Mouse (Mus musculus) thymus, adult 2 months (tissue): Measurements from ENCODE around the gene Rnase4. TPM values are rescaled to one million over a fixed set of nuclear protein-coding genes. Genes with fewer than 3 reads are reported as not detected.

Experiments used
- DNase-seq: peaks from one replicate; pipeline ENCODE4 v3.0.0; 2021
- H3K27ac ChIP-seq: fragments of 200-500 bp; 2 replicates; pipeline ENCODE4 v1.5.1; 2012; ENCODE audit warnings: low read length, control low read depth; ENCODE audit not compliant: control insufficient read depth, insufficient read depth
- H3K27me3 ChIP-seq: fragments of 200-500 bp; 2 replicates; pipeline ENCODE4 v1.6.1; 2012; ENCODE audit warnings: mild to moderate bottlenecking, low read length, moderate library complexity, mixed read lengths; ENCODE audit not compliant: control insufficient read depth, insufficient read depth
- H3K36me3 ChIP-seq: fragments of 200-500 bp; 2 replicates; pipeline ENCODE4 v1.6.1; 2012; ENCODE audit warnings: mild to moderate bottlenecking, low read length, moderate library complexity; ENCODE audit not compliant: control insufficient read depth, insufficient read depth
- H3K4me1 ChIP-seq: fragments of 200-500 bp; replicated peaks from 2 replicates; pipeline ENCODE4 v1.6.1; 2012; ENCODE audit warnings: low read length; ENCODE audit not compliant: control insufficient read depth, insufficient read depth
- H3K4me3 ChIP-seq: fragments of 200-500 bp; 2 replicates; pipeline ENCODE4 v1.5.1; 2012; ENCODE audit warnings: mild to moderate bottlenecking, low read length, control low read depth, moderate library complexity; ENCODE audit not compliant: control insufficient read depth, insufficient read depth
- CTCF ChIP-seq: fragments of 200-500 bp; IDR thresholded peaks from 2 replicates; pipeline ENCODE4 v1.5.1; 2012; ENCODE audit warnings: mild to moderate bottlenecking, control low read depth, low read length, moderate library complexity, borderline replicate concordance; ENCODE audit not compliant: control insufficient read depth, poor library complexity, insufficient read depth; ENCODE audit errors: extremely low read depth
- POLR2A ChIP-seq: fragments of 200-500 bp; IDR thresholded peaks from 2 replicates; pipeline ENCODE4 v1.6.1; 2012; ENCODE audit warnings: mild to moderate bottlenecking, low read length, control low read depth, moderate library complexity; ENCODE audit not compliant: control insufficient read depth, poor library complexity, insufficient read depth; ENCODE audit errors: extremely low read depth
- WGBS: fragments of 180-500 bp; shearing (Covaris S2); methylation state at CpG from one replicate; pipeline ENCODE4 v1.1.7; 2018; 5-methylcytosine and 5-hydroxymethylcytosine counted together
- polyA plus RNA-seq: library from polyadenylated mRNA; depleted of rRNA; stranded (reverse); fragments of >200 nt; gene quantifications from 2 replicates; pipeline ENCODE4 v1.2.3, GENCODE M21; 2012; rRNA removed

Gene Rnase4
- polyA plus RNA-seq, 1 experiment: 52.1 TPM

- TF ChIP-seq POLR2A (no peak), CTCF (no peak)
- Histone ChIP-seq H3K27me3 (no peaks in the 10 kb centered on the region), H3K4me1 (no peaks in the 10 kb centered on the region), H3K4me3 (no peak overlapping the region), H3K36me3 (no peaks in the 10 kb centered on the region), H3K27ac (no peak overlapping the region)
- DNase-seq: no peak
- WGBS: 86% methylated on average over 6 of the region's 6 CpGs
These were observed 54.6 kb downstream of the Rnase4 start for GRCm38 (mm10) chr14:51145521-51145920.

GRCm38 (mm10) chr14:51146685-51147084 lies 55.8 kb downstream of the Rnase4 start, which contains the start of gene Rnase1:
Rnase1 (minus strand) TSS chr14:51146785.
- no peak for TF ChIP-seq CTCF
- no peak for TF ChIP-seq POLR2A
- H3K4me1 ChIP-seq: no peaks in the 10 kb centered on the region
- no peak for DNase-seq
- H3K27ac ChIP-seq: no peak within 1 kb of the TSS
- H3K36me3 ChIP-seq: no peaks in the 10 kb centered on the region
- H3K4me3 ChIP-seq: no peak within 1 kb of the TSS
- WGBS: 85% methylated on average over 2 of the region's 2 CpGs
- no peaks in the 10 kb centered on the region for H3K27me3 ChIP-seq

GRCm38 (mm10) chr14:51148006-51148405 lies 57.1 kb downstream of the Rnase4 start:
- Histone ChIP-seq H3K36me3 (no peaks in the 10 kb centered on the region), H3K27ac (no peak overlapping the region), H3K27me3 (no peaks in the 10 kb centered on the region), H3K4me1 (no peaks in the 10 kb centered on the region), H3K4me3 (no peak overlapping the region)
- no peak for TF ChIP-seq POLR2A
- TF ChIP-seq CTCF: no peak
- WGBS: 93% methylated on average over 3 of the region's 3 CpGs
- DNase-seq: no peak

GRCm38 (mm10) chr14:51149164-51149563 lies 58.3 kb downstream of the Rnase4 start:
- TF ChIP-seq POLR2A: no peak
- TF ChIP-seq CTCF: no peak
- H3K27ac ChIP-seq: no peak overlapping the region
- no peak for DNase-seq

GRCm38 (mm10) chr14:51150206-51150831 lies 59.4 kb downstream of the Rnase4 start:
- WGBS: 90% methylated on average over 3 of the region's 3 CpGs
- no peak overlapping the region for H3K27ac ChIP-seq
- DNase-seq: no peak
- no peaks in the 10 kb centered on the region for H3K4me1 ChIP-seq
- H3K27me3 ChIP-seq: no peaks in the 10 kb centered on the region
- H3K4me3 ChIP-seq: no peak overlapping the region
- no peaks in the 10 kb centered on the region for H3K36me3 ChIP-seq
- TF ChIP-seq POLR2A (no peak), CTCF (no peak)

More at GRCm38 (mm10) chr14:51149164-51149563, 58.3 kb downstream of the Rnase4 start:
- Histone ChIP-seq H3K36me3 (no peaks in the 10 kb centered on the region), H3K4me1 (no peaks in the 10 kb centered on the region), H3K27me3 (no peaks in the 10 kb centered on the region), H3K4me3 (no peak overlapping the region)
- WGBS: 82% methylated on average over 5 of the region's 5 CpGs

- Histone ChIP-seq H3K4me1 (no peaks in the 10 kb centered on the region), H3K27ac (no peak overlapping the region), H3K27me3 (no peaks in the 10 kb centered on the region), H3K4me3 (no peak overlapping the region), H3K36me3 (no peaks in the 10 kb centered on the region)
- WGBS: 84% methylated on average over 5 of the region's 5 CpGs
- DNase-seq: no peak
- no peak for TF ChIP-seq POLR2A
- no peak for TF ChIP-seq CTCF
These were observed 61.5 kb downstream of the Rnase4 start for GRCm38 (mm10) chr14:51152249-51152870.

Other genes starting within 250 kb of the Rnase4 start
- 29.0 and 32.2 TPM in 2 replicates for gene Tep1, start 220.5 kb upstream of the Rnase4 start, polyA plus RNA-seq
- gene Klhl33, start 193.6 kb upstream of the Rnase4 start, polyA plus RNA-seq: 0.31 and 1.0 TPM in 2 replicates
- gene Osgep, start 166.2 kb upstream of the Rnase4 start, polyA plus RNA-seq: 131 and 143 TPM in 2 replicates
- 44.5 and 54.1 TPM in 2 replicates for gene Apex1, start 166.1 kb upstream of the Rnase4 start, polyA plus RNA-seq
- 90.8 and 93.2 TPM in 2 replicates for gene Pip4p1, start 160.2 kb upstream of the Rnase4 start, polyA plus RNA-seq
- gene Pnp, start 160.0 kb upstream of the Rnase4 start, polyA plus RNA-seq: 29.1 and 33.6 TPM in 2 replicates
- gene Gm49342, start 146.6 kb upstream of the Rnase4 start, polyA plus RNA-seq: 20.1 and 27.8 TPM in 2 replicates
- 0.71 and 0.93 TPM in 2 replicates for gene Pnp2, start 135.1 kb upstream of the Rnase4 start, polyA plus RNA-seq
- gene Rnase10, start 83.3 kb upstream of the Rnase4 start, polyA plus RNA-seq: 0.05 and 0.13 TPM in 2 replicates
- gene Rnase9, start 49.2 kb upstream of the Rnase4 start, polyA plus RNA-seq: not detected in 2 replicates
- not detected in 2 replicates for gene Rnase11, start 40.9 kb upstream of the Rnase4 start, polyA plus RNA-seq
- 0.31 and 0.49 TPM in 2 replicates for gene Rnase12, start 33.4 kb upstream of the Rnase4 start, polyA plus RNA-seq
- gene Olfr750, start 16.6 kb upstream of the Rnase4 start, polyA plus RNA-seq: 0.11 TPM in 1 of 2 replicates, not detected in the other
- gene Ang, start 73 bp downstream of the Rnase4 start, polyA plus RNA-seq: 5.3 and 7.5 TPM in 2 replicates
- not detected in 2 replicates for gene Eddm3b, start 23.3 kb downstream of the Rnase4 start, polyA plus RNA-seq
- 14.2 and 19.1 TPM in 2 replicates for gene Rnase6, start 32.8 kb downstream of the Rnase4 start, polyA plus RNA-seq
- 5.2 and 6.4 TPM in 2 replicates for gene Rnase1, start 55.7 kb downstream of the Rnase4 start, polyA plus RNA-seq
- not detected in 2 replicates for gene Rnase2b, start 71.2 kb downstream of the Rnase4 start, polyA plus RNA-seq
- gene Ang2, start 108.1 kb downstream of the Rnase4 start, polyA plus RNA-seq: 0.20 and 0.45 TPM in 2 replicates
- gene Ear14, start 112.3 kb downstream of the Rnase4 start, polyA plus RNA-seq: not detected in 2 replicates
- 1.1 and 1.8 TPM in 2 replicates for gene Rnase2a, start 165.0 kb downstream of the Rnase4 start, polyA plus RNA-seq